Mouse (Mus musculus) myocyte (in vitro differentiated cells): ENCODE results near the gene Ccnyl1. TPM values are rescaled to one million over a fixed set of nuclear protein-coding genes. Genes with fewer than 3 reads are reported as not detected.

Source experiments
- H3K27me3 ChIP-seq: one replicate; pipeline ENCODE4 v1.6.1; 2011; ENCODE audit not compliant: control insufficient read depth, insufficient read depth, insufficient read length
- H3K36me3 ChIP-seq: one replicate; pipeline ENCODE4 v1.6.1; 2011; ENCODE audit not compliant: control insufficient read depth, insufficient read depth
- H3K4me2 ChIP-seq: one replicate; pipeline ENCODE4 v1.6.1; 2011; ENCODE audit warnings: low read depth, control low read depth
- H3K4me3 ChIP-seq: one replicate; pipeline ENCODE4 v1.5.1; 2011; ENCODE audit warnings: mild to moderate bottlenecking, control low read depth, moderate library complexity
- H3K79me2 ChIP-seq: one replicate; pipeline ENCODE4 v1.6.1; 2011; ENCODE audit not compliant: control insufficient read depth, insufficient read depth
- H3ac ChIP-seq: one replicate; pipeline ENCODE4 v1.6.1; 2011; ENCODE audit not compliant: control insufficient read depth, insufficient read length
- CEBPB ChIP-seq: IDR thresholded peaks from 2 replicates; pipeline ENCODE4 v1.6.1; 2011; ENCODE audit warnings: mild to moderate bottlenecking, moderate library complexity; ENCODE audit not compliant: poor library complexity, insufficient read depth, severe bottlenecking
- E2F4 ChIP-seq: IDR thresholded peaks from one replicate; pipeline ENCODE4 v1.6.1; 2011; ENCODE audit warnings: mild to moderate bottlenecking, control low read depth, moderate library complexity; ENCODE audit not compliant: insufficient read depth
- MAX ChIP-seq: IDR thresholded peaks from one replicate; pipeline ENCODE4 v1.6.1; 2011; ENCODE audit warnings: low read depth, mild to moderate bottlenecking, control low read depth
- MYOD1 ChIP-seq, 3 experiments: IDR thresholded peaks; one replicate each; pipeline ENCODE4 v1.6.1; 2011; ENCODE audit warnings: control low read depth in 2 of 3, low read depth in 2 of 3, mild to moderate bottlenecking in 2 of 3, moderate library complexity in 1 of 3; ENCODE audit not compliant: insufficient read length in 2 of 3, control insufficient read depth in 1 of 3
- MYOG ChIP-seq, 3 experiments: IDR thresholded peaks; one replicate each; pipeline ENCODE4 v1.6.1; 2011; ENCODE audit warnings: control low read depth in 2 of 3, low read depth in 2 of 3, mild to moderate bottlenecking in 2 of 3; ENCODE audit not compliant: insufficient read length in 2 of 3, control insufficient read depth in 1 of 3, insufficient read depth in 1 of 3
- POLR2A ChIP-seq: IDR thresholded peaks from one replicate; pipeline ENCODE4 v1.6.1; 2011; ENCODE audit warnings: low read depth, mild to moderate bottlenecking, control low read depth, moderate library complexity; ENCODE audit not compliant: insufficient read length
- POLR2AphosphoS2 ChIP-seq: IDR thresholded peaks from one replicate; pipeline ENCODE4 v1.6.1; 2011; ENCODE audit warnings: low read depth, control low read depth; ENCODE audit not compliant: insufficient read length
- REST ChIP-seq: IDR thresholded peaks from one replicate; pipeline ENCODE4 v1.6.1; 2011; ENCODE audit warnings: mild to moderate bottlenecking, control low read depth, moderate library complexity; ENCODE audit not compliant: insufficient read depth, insufficient read length
- SRF ChIP-seq: IDR thresholded peaks from one replicate; pipeline ENCODE4 v1.6.1; 2011; ENCODE audit warnings: low read depth; ENCODE audit not compliant: control insufficient read depth, insufficient read length
- TCF12 ChIP-seq: IDR thresholded peaks from one replicate; pipeline ENCODE4 v1.6.1; 2011; ENCODE audit warnings: mild to moderate bottlenecking, control low read depth; ENCODE audit not compliant: poor library complexity, insufficient read depth, severe bottlenecking
- TCF3 ChIP-seq: IDR thresholded peaks from one replicate; pipeline ENCODE4 v1.6.1; 2011; ENCODE audit warnings: low read depth, control low read depth; ENCODE audit not compliant: insufficient read length
- USF1 ChIP-seq: IDR thresholded peaks from one replicate; pipeline ENCODE4 v1.6.1; 2011; ENCODE audit warnings: low read depth, mild to moderate bottlenecking, control low read depth, moderate library complexity
- polyA plus RNA-seq: library from polyadenylated mRNA; unstranded; fragments of >200 nt; fragmentation: generic; extraction: Trizol; gene quantifications from one replicate; pipeline ENCODE4 v1.2.1, GENCODE M21; 2012; ENCODE audit warnings: missing spikeins

Ccnyl1 gene
- polyA plus RNA-seq, 1 experiment: 16.0 TPM

DNA sequence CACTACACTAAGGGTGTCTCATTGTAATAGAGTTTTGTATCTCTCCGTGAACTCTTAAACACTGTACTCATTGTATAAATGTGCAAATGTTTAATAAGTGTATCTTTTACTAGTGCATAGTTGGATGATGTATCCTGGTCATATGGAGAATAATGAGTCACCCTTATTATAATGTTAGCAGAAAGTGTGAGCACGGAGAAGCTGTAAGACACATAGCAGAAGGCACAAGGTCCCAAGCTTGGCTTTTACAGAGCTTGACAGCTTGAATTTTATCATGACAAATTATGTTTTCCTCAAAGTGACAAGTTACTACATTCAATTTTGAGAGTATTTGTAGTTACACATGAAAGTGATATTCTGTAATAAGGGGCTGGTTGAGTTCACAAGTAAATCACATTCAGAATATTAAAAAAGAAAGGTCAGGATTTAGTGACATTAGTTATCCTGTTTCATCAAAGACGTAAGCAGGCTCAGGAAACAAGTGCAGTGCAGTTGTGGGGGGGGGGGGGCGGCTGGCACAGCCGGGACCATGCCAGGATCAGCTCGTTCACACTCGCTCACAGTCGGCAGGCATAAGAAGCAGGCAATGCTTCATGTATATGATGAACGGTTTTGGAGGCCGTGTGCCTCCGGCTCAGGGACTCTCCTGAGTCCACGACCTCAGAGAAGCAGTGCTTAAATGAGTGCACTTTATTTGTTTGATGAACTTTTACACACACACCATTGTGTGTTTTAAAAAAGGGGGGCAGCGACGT is 21.9 kb downstream of the Ccnyl1 start:
- Histone ChIP-seq H3ac (no peak overlapping the region), H3K4me3 (no peak overlapping the region), H3K79me2 (no peaks in the 10 kb centered on the region), H3K27me3 (no peaks in the 10 kb centered on the region), H3K4me2 (no peak overlapping the region), H3K36me3 (peaks cover 26% of the 10 kb centered on the region)
- TF ChIP-seq MYOG (IDR thresholded peaks at IDR 0.05; ENCODE audit: control insufficient read depth in 1 of 3, insufficient read depth in 1 of 3, insufficient read length in 2 of 3, low read depth in 2 of 3) (no peak), E2F4 (no peak), POLR2AphosphoS2 (no peak), SRF (no peak), TCF12 (no peak)

DNA sequence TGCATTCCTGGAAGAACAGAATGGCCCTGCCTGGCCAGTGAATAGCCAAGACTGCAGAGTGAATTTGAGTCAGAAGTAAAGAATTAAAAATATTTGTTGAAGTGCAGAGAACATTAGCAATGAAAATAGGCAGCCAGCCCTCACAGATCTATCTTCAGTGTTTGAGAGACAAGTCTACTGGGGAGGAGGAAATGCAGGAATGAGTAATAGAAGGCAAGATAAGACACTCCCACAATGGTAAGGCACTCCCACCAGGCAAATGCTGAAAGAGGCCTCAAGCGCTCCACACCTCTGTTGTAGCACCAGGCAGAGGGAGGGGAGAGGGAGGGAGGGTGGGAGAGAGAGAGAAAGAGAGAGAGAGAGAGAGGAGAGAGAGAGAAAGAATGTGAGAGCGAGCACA is 25.2 kb downstream of the Ccnyl1 start:
- no peaks in the 10 kb centered on the region for H3K27me3 ChIP-seq
- TF ChIP-seq CEBPB (no peak), MYOG (IDR thresholded peaks at IDR 0.05; ENCODE audit: control insufficient read depth in 1 of 3, insufficient read depth in 1 of 3, insufficient read length in 2 of 3, low read depth in 2 of 3) (no peak), TCF3 (no peak), REST (no peak), POLR2AphosphoS2 (no peak)
- no peak overlapping the region for H3K4me3 ChIP-seq
- no peak overlapping the region for H3K4me2 ChIP-seq
- H3K36me3 ChIP-seq: peaks cover 40% of the 10 kb centered on the region
- no peaks in the 10 kb centered on the region for H3K79me2 ChIP-seq
- H3ac ChIP-seq: no peak overlapping the region

DNA sequence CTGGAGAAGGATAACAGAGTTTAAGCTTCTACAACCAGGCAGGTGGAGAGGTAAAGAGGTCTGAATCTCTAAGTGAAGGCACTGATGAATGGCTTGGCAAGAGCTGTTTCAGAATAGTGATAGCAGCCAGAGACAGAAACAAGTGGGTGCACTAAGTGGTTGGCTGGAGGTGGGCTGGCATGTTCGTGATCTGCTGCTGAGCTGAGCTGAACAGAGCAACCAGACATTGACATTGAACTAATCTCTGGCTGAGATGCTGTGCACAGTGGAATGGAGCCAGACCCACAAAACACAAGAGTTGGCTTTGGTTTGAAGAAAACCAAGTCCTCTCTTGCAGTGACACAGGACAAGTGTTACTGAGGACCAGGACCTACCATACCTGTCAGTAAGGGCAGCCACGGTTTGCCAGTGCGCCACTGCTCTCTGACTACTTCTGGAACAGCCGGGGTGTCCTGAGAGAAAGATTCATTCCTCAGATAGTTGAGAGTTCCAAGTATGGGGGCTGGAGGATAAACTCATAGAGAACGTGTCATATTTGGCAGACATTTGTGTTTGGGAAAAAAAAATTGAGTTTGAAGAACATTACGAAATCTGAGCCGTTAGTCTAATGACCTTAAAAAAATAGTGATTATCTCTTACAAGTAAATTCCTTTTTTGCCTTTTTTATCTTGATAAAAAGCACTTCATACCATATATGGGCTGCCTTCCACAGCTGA is 26.5 kb downstream of the Ccnyl1 start:
- Histone ChIP-seq H3K4me2 (no peak overlapping the region), H3K36me3 (peaks cover 34% of the 10 kb centered on the region), H3K4me3 (no peak overlapping the region), H3ac (no peak overlapping the region), H3K79me2 (no peaks in the 10 kb centered on the region), H3K27me3 (no peaks in the 10 kb centered on the region)
- no peak for TF ChIP-seq MYOG (IDR thresholded peaks at IDR 0.05; ENCODE audit: control insufficient read depth in 1 of 3, insufficient read depth in 1 of 3, insufficient read length in 2 of 3, low read depth in 2 of 3)

DNA sequence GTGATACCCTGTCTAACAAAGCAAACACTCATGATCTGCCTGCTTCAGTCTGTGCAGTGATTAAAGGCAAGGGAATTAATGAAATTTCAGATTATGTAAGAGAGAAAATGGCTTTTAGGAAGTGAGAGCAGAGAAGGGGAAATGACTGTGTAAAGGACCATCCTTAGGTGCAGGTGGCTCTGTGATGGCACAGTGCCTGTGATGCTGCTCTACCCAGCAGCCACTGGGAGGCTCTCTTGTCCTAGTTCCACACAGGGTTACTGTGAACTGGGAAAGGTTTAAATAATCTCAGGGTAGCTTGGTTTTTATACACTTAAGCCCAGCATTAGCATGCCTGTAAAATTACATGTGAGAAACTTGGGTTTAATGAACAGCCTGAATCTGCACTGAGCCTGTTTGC is 27.2 kb downstream of the Ccnyl1 start:
- H3ac ChIP-seq: no peak overlapping the region
- no peaks in the 10 kb centered on the region for H3K27me3 ChIP-seq
- TF ChIP-seq MYOD1 (IDR thresholded peaks at IDR 0.05; ENCODE audit: control insufficient read depth in 1 of 3, insufficient read length in 2 of 3, low read depth in 2 of 3) (no peak), POLR2A (no peak), TCF12 (no peak), TCF3 (no peak)
- peaks cover 38% of the 10 kb centered on the region for H3K36me3 ChIP-seq
- no peak overlapping the region for H3K4me3 ChIP-seq
- no peak overlapping the region for H3K4me2 ChIP-seq
- H3K79me2 ChIP-seq: no peaks in the 10 kb centered on the region

DNA sequence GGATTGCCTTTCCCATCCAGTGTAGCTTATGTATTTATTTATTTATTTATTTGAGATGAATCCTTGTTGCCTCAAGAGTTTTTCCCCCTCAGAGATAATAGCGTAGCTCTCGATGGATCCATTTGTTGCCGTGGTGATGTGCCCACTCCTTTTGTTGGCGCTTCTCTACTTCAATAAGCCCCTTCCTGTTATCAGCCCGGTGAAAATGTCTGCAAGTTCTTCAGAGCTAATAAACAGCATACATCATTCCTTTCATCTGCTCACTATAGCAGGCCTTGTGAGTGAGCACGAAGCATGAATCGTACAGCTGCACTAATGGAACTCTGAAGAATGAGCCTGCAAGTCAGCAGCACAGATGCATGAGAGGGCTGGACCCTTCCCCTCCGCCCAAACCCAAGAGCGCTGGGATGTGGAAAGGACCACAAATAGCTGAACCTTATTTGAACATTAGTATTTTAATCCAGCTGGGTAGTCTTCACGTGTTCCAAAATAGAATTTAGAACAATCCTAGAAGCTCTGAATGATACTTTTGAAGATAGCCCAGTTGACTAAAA is 30.9 kb downstream of the Ccnyl1 start:
- TF ChIP-seq TCF3 (no peak), USF1 (no peak), POLR2A (no peak), MYOD1 (IDR thresholded peaks at IDR 0.05; ENCODE audit: control insufficient read depth in 1 of 3, insufficient read length in 2 of 3, low read depth in 2 of 3) (no peak), TCF12 (no peak), MAX (no peak), MYOG (IDR thresholded peaks at IDR 0.05; ENCODE audit: control insufficient read depth in 1 of 3, insufficient read depth in 1 of 3, insufficient read length in 2 of 3, low read depth in 2 of 3) (no peak), SRF (no peak), CEBPB (no peak), POLR2AphosphoS2 (no peak)
- H3K4me2 ChIP-seq: no peak overlapping the region
- H3K27me3 ChIP-seq: no peaks in the 10 kb centered on the region
- H3ac ChIP-seq: no peak overlapping the region
- H3K79me2 ChIP-seq: no peaks in the 10 kb centered on the region
- no peak overlapping the region for H3K4me3 ChIP-seq
- H3K36me3 ChIP-seq: peaks cover 23% of the 10 kb centered on the region
